Mouse (Mus musculus) liver, postnatal 0 days (tissue): ENCODE data around the gene Osbpl8. TPM values are rescaled to one million over a fixed set of nuclear protein-coding genes. Genes with fewer than 3 reads are reported as not detected.

Experiments used
- ATAC-seq: fragments of 200-750 bp; cut with Nextera tagmentation; 2 replicates; pipeline ENCODE4 v1.8.0; 2017; ENCODE audit warnings: mild to moderate bottlenecking, moderate library complexity
- DNase-seq: peaks from one replicate; pipeline ENCODE4 v3.0.0-alpha.2; 2016
- H3K27ac ChIP-seq: fragments of 300-500 bp; sonication (generic); 2 replicates; pipeline ENCODE4 v1.5.1; 2014; ENCODE audit warnings: antibody characterized with exemption, moderate library complexity, mild to moderate bottlenecking, low read depth
- H3K27me3 ChIP-seq: fragments of 300-500 bp; sonication (generic); 2 replicates; pipeline ENCODE4 v1.6.1; 2014; ENCODE audit warnings: low read length, control low read depth, mixed read lengths; ENCODE audit not compliant: insufficient read depth
- H3K36me3 ChIP-seq: fragments of 300-500 bp; sonication (generic); replicated peaks from 2 replicates; pipeline ENCODE4 v1.6.1; 2014; ENCODE audit warnings: mild to moderate bottlenecking, control low read depth, low read length, moderate library complexity, mixed read lengths; ENCODE audit not compliant: insufficient read depth
- H3K4me1 ChIP-seq: fragments of 300-500 bp; sonication (generic); 2 replicates; pipeline ENCODE4 v1.6.1; 2014; ENCODE audit warnings: antibody characterized with exemption, mild to moderate bottlenecking, control low read depth; ENCODE audit not compliant: insufficient read depth
- H3K4me2 ChIP-seq: fragments of 300-500 bp; sonication (generic); 2 replicates; pipeline ENCODE4 v1.6.1; 2014; ENCODE audit warnings: low read depth, mild to moderate bottlenecking, low read length, moderate library complexity, mixed read lengths
- H3K4me3 ChIP-seq: fragments of 300-500 bp; sonication (generic); 2 replicates; pipeline ENCODE4 v1.5.1; 2014; ENCODE audit warnings: low read depth, low read length
- H3K9ac ChIP-seq: fragments of 300-500 bp; sonication (generic); replicated peaks from 2 replicates; pipeline ENCODE4 v1.6.1; 2014; ENCODE audit warnings: mild to moderate bottlenecking, moderate library complexity
- H3K9me3 ChIP-seq: fragments of 300-500 bp; sonication (generic); 2 replicates; pipeline ENCODE4 v1.6.1; 2016; ENCODE audit warnings: mild to moderate bottlenecking, control low read depth, low read length, mixed read lengths
- CTCF ChIP-seq: sonication (generic); IDR thresholded peaks from 2 replicates; pipeline ENCODE4 v1.5.1; 2016; ENCODE audit warnings: antibody characterized with exemption, low read depth
- EP300 ChIP-seq: IDR thresholded peaks from 2 replicates; pipeline ENCODE4 v1.6.1; 2016; ENCODE audit warnings: antibody characterized with exemption, low read depth, mild to moderate bottlenecking
- WGBS: fragments of 180-500 bp; shearing (Covaris S2); extraction: QIAGEN DNeasy Blood & Tissue Kit; methylation state at CpG from one replicate; pipeline ENCODE4 v1.1.7; 2014; ENCODE audit not compliant: insufficient replicate concordance; 5-methylcytosine and 5-hydroxymethylcytosine counted together
- polyA plus RNA-seq: library from polyadenylated mRNA; unstranded; fragments of >200 nt; fragmentation: Nextera tagmentation; extraction: Ambion mirVana; gene quantifications from 2 replicates; pipeline ENCODE4 v1.2.1, GENCODE M21; 2015

Gene Osbpl8
- polyA plus RNA-seq, 1 experiment from 2014 or later = 5.6 TPM

DNA sequence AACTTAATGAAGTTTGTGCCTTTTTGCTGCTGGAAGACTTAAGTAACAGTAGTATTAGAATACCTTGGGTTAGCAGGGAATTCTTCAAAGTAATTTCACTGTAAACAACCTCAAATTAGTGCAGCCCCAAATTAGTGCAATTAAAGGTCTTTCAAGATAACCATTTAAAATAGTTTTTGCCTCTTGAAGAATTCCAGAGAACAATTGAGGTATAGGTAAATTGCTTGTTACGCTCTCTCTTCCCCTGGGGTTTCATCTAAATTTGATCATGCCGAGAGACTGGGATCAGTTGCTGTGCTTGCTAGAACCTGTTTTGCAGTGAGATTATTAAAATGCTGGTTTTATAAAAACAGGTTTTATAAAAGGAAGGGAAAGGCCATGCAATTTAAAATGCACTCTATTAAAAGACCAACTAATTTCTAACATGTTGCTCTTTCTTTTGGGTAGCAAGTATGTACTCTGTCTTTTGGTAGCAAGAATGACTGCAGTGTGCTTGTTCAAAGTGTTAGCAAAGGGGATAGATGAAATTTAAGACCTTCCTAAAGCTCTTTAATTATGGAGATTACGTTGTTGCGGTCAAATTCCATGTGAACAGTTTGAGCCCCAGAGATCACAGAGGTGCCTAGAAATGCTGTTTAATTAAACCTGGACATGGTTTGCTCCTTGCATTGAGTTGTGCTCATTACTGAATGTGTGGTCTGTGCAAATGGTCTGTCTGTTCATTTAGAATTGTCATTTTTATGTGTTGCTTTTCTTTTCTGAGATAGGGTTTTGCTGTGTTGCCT is 1.7 kb downstream of the Osbpl8 start:
- H3K9ac ChIP-seq = peak overlapping the region; percentile 100
- peak overlapping the region; percentile 69 for H3K4me2 ChIP-seq
- H3K4me1 ChIP-seq = peaks cover 46% of the 10 kb centered on the region
- 48% methylated on average over 4 of the region's 4 CpGs for WGBS
- H3K4me3 ChIP-seq = peak overlapping the region; percentile 100
- ATAC-seq (no peak), DNase-seq (peak; percentile 10)
- peak overlapping the region; percentile 96 for H3K27ac ChIP-seq
- H3K27me3 ChIP-seq = no peaks in the 10 kb centered on the region
- TF ChIP-seq EP300 (no peak), CTCF (no peak)
- no peaks in the 10 kb centered on the region for H3K9me3 ChIP-seq
- H3K36me3 ChIP-seq = no peaks in the 10 kb centered on the region

DNA sequence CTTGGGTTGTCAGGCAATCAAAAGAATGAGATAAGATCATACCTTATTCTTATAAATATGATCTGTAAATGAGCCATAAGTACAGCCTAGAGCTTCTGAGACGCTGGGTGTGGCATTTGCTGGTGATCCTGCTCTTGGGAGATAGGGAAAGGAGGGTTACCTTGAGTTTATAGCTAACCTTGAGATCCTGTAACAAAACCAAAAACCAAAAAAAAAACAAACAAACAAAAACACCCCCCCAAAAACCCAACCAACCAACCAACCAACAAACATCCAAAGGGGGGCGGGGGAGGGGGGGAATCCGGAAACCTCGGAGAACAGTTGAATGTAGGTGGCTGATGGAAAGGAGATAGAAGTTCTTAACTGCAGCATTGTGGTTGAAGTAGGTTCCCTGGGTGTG is 2.9 kb downstream of the Osbpl8 start:
- H3K4me1 ChIP-seq = peaks cover 54% of the 10 kb centered on the region
- peak; percentile 15 for DNase-seq

DNA sequence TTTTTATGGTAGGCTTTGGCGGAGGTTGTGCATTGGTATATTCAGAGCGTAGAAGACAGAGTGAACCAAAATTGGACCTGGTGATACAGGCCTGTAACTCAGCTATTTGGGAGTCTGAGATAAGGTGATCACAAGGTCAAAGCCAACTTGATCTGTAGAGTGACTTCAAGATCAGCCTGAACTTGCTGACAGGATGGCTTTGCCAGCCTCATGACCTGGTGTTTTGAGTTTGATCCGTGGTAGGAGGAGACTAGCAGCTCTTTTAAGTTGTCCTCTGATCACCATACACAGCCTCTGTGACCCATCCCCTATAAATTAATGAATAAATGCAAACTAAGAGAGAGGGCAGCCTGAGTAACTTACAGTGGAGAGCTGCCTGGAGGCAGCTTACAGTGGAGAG is 3.8 kb downstream of the Osbpl8 start:
- Histone ChIP-seq H3K27me3 (no peaks in the 10 kb centered on the region), H3K27ac (peak overlapping the region; percentile 81), H3K9me3 (no peaks in the 10 kb centered on the region), H3K36me3 (no peaks in the 10 kb centered on the region), H3K4me3 (peak overlapping the region; percentile 32), H3K4me1 (peaks cover 49% of the 10 kb centered on the region), H3K9ac (peak overlapping the region; percentile 23; the same call in 1 of the 2 replicates), H3K4me2 (peak overlapping the region; percentile 67)
- no peak for ATAC-seq
- 46% methylated on average over 3 of the region's 3 CpGs for WGBS
- no peak for TF ChIP-seq CTCF
- 0 out of 2 replicates have a peak, but pooled peaks have one; percentile 29 for TF ChIP-seq EP300
- DNase-seq = no peak

More for the DNA sequence above, 2.9 kb downstream of the Osbpl8 start:
- WGBS = 50% methylated on average over 4 of the region's 4 CpGs
- no peaks in the 10 kb centered on the region for H3K27me3 ChIP-seq
- ATAC-seq = no peak
- H3K4me3 ChIP-seq = peak overlapping the region; percentile 32
- 0 out of 2 replicates have a peak overlapping the region, but pooled peaks have one; percentile 27 for H3K9ac ChIP-seq
- H3K4me2 ChIP-seq = peak overlapping the region; percentile 67
- H3K9me3 ChIP-seq = no peaks in the 10 kb centered on the region
- TF ChIP-seq EP300 (no peak), CTCF (no peak)
- H3K27ac ChIP-seq = peak overlapping the region; percentile 81
- H3K36me3 ChIP-seq = no peaks in the 10 kb centered on the region

DNA sequence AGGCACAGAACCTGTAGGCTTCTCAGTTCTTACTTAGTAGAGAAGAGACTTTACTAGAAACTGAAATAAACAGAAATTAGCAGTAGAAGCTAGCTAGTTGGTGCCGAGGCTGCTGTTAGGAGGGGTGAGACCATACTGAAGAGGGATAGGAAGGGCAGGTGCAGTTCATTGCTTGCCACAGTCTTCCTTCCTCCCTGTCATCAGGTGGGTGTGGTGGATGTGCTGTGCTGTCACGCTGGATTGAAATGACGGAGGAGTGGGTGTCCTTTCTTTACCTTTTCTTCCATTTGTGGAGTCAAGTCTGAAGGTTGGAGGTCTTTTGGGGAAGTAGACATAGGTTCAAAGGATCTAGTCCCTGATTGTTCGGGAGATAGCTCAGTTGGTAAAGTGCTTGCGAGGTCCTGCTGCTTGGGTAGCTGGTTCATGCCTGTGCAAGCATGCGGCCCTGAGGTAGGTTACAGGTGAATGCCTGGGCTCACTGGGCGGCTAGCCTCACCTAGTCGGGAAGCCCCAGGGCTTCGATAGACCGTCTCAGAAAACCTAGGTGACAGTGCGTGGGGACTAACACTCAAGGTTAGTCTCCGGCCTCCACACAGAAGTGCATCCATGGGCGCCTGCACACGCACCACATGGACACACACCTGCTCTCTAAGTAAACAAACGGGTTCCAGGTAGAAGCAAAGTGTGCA is 6.8 kb downstream of the Osbpl8 start:
- WGBS = 72% methylated on average over 15 of the region's 15 CpGs
- H3K36me3 ChIP-seq = no peaks in the 10 kb centered on the region
- peak overlapping the region; percentile 15; the same call in 1 of the 2 replicates for H3K4me2 ChIP-seq
- DNase-seq (no peak), ATAC-seq (no peak)
- H3K9me3 ChIP-seq = no peaks in the 10 kb centered on the region
- 0 out of 2 replicates have a peak overlapping the region, but pooled peaks have one; percentile 3 for H3K27ac ChIP-seq
- H3K9ac ChIP-seq = no peak overlapping the region
- peaks cover 37% of the 10 kb centered on the region for H3K4me1 ChIP-seq
- no peaks in the 10 kb centered on the region for H3K27me3 ChIP-seq
- no peak overlapping the region for H3K4me3 ChIP-seq
- TF ChIP-seq CTCF (no peak), EP300 (no peak)

DNA sequence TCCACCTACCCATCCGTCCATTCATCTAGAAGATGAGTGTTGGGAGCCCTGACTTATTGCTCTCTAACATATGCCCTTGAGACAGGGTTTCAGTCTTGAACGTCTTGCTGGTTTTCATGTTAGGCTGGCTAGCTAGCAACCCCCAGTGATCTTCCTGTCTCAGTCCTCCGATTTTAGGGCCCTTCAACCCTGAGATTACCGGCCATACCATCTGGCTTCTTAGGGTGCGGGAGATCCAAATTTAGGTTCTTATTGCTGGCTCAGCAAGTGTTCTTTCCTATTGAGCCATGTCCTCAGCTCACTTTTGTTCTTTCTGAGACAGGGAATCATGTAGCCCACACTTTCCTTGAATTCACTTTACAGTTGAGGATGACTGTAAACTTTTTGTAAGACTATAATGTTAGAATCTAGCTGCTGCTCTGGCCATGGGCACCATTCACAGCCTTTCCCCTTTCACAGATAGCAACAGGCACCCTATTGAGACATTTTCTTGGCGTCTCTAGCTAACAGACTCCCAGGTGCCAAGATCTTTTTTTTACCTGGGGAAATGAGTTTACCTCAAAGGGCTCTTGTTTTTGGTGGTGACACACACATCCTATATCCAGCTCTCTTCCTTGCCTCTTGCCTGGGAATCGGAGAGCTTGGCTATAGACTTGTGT is 9.2 kb downstream of the Osbpl8 start:
- Histone ChIP-seq H3K27me3 (no peaks in the 10 kb centered on the region), H3K9me3 (no peaks in the 10 kb centered on the region), H3K4me2 (no peak overlapping the region), H3K4me3 (no peak overlapping the region), H3K27ac (no peak overlapping the region), H3K9ac (no peak overlapping the region), H3K4me1 (peaks cover 29% of the 10 kb centered on the region), H3K36me3 (no peaks in the 10 kb centered on the region)
- ATAC-seq (no peak), DNase-seq (no peak)
- TF ChIP-seq EP300 = no peak
- no peak for TF ChIP-seq CTCF
- 72% methylated on average over 7 of the region's 7 CpGs for WGBS

DNA sequence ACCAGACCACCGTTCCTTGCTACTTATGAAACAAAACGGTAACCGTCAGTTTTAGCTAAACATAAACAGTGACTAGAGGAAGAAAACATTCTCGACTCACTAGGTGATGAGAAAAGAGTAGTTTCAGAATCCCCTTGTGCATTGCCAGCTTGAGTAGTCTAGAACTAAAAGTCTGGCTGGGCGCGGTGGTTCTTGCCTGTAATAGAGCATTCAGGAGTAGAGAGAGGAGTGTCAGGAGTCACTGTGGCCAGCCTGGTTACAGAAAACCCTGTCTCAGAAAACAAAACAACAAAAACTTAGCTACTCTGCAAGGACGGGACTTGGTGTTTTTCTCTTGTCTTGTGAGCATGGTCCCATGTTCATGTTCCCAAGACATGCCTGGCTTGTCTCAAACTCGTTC is 12.8 kb downstream of the Osbpl8 start:
- no peak overlapping the region for H3K9ac ChIP-seq
- H3K4me3 ChIP-seq = no peak overlapping the region
- H3K27ac ChIP-seq = 0 out of 2 replicates have a peak overlapping the region, but pooled peaks have one; percentile 7
- TF ChIP-seq EP300 (no peak), CTCF (no peak)
- no peak overlapping the region for H3K4me2 ChIP-seq
- H3K4me1 ChIP-seq = peaks cover 11% of the 10 kb centered on the region; the same call in 1 of the 2 replicates
- H3K36me3 ChIP-seq = no peaks in the 10 kb centered on the region
- no peak for DNase-seq
- no peaks in the 10 kb centered on the region for H3K9me3 ChIP-seq
- no peak for ATAC-seq
- WGBS = 80% methylated on average over 8 of the region's 8 CpGs
- no peaks in the 10 kb centered on the region for H3K27me3 ChIP-seq
